Mouse (Mus musculus): ENCODE measurements around the gene Syne2. TPM values are rescaled to one million over a fixed set of nuclear protein-coding genes. Genes with fewer than 3 reads are reported as not detected.

The Syne2 gene
- polyA plus RNA-seq, 1 experiment from 2014 or later: 49.6 TPM

DNA sequence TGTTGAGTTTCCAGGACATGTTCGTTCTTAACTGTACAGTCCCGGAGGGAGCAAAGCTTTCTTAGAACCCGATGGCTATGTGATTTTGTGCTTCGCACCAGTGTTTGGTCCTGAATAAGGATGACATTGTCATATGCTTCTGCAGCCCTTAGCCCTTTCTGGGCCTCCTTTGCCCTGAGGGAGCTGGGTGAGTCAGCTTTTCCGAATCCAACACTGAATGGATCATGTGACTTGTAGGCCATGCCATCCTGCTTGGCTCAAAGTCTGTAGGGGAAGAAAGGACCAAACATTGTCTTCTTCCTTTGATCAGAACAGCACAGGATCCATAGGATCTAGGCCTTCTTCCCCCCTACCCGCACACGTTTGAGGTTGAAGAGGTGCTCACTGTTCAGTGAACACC is 79.9 kb downstream of the Syne2 start:
- no peak; the same call in 1 of the 2 replicates for ATAC-seq (ENCODE audit: extremely low read depth, insufficient number of reproducible peaks, low FRiP score, low TSS enrichment)
- Histone ChIP-seq H3K4me2 (no peak overlapping the region), H3K36me3 (peaks cover 86% of the 10 kb centered on the region)

DNA sequence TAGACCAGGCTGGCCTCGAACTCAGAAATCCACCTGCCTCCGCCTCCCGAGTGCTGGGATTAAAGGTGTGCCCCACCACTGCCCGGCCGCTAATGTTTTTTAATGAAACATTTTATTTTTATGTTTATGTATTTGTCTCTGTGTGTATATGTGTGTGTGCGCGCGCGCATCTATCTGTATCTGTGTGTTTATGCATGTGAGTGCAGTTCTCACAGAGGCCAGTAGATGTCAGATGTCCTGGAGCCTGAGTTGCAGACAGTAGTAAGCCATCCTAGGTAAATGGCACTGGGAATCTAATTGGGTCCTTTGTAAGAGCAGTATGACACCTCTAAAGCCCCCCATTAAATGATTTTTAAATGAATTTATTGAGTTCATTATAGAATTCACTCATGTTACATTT is 83.8 kb downstream of the Syne2 start:
- 94% methylated on average over 9 of the region's 9 CpGs for WGBS

More for the DNA sequence above, 79.9 kb downstream of the Syne2 start:
- H3K27ac ChIP-seq (replicated peaks): no peak overlapping the region
- whole genome bisulfite sequencing: 79% methylated on average over 7 of the region's 7 CpGs
- peaks cover 8% of the 10 kb centered on the region; the same call in 1 of the 2 replicates for H3K9me3 ChIP-seq
- H3K9ac ChIP-seq: no peak overlapping the region
- H3K27me3 ChIP-seq (replicated peaks): no peaks in the 10 kb centered on the region
- no peak overlapping the region for H3K4me3 ChIP-seq
- peaks cover 3% of the 10 kb centered on the region; the same call in 1 of the 2 replicates for H3K4me1 ChIP-seq

DNA sequence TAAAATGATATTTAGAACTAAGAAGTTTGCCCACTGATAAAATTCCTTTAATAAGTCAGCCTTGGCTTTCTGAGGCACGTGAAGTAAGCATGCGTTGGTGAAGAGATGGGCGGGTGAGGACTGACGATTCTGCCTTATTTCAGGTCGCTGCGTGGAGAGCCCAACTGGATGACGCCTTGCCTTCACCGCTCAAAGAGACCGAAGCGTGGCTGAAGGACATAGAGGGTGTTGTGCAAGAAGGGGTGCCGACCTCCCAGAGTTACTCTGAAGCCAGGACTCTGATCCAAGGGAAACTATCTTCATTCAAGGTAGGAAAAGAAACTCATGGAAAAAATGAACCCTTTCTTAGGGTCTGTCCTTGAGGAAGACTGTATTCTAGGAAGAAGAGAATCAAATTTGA is 86.1 kb downstream of the Syne2 start:
- Histone ChIP-seq H3K9me3 (peaks cover 8% of the 10 kb centered on the region; the same call in 1 of the 2 replicates), H3K4me1 (no peaks in the 10 kb centered on the region), H3K9ac (no peak overlapping the region), H3K27me3 (replicated peaks) (no peaks in the 10 kb centered on the region), H3K36me3 (peaks cover 74% of the 10 kb centered on the region), H3K4me3 (no peak overlapping the region), H3K4me2 (no peak overlapping the region), H3K27ac (replicated peaks) (no peak overlapping the region)
- WGBS: 86% methylated on average over 11 of the region's 11 CpGs
- ATAC-seq (ENCODE audit: extremely low read depth, insufficient number of reproducible peaks, low FRiP score, low TSS enrichment): no peak

More for the DNA sequence above, 83.8 kb downstream of the Syne2 start:
- H3K27ac ChIP-seq (replicated peaks): no peak overlapping the region
- H3K27me3 ChIP-seq (replicated peaks): no peaks in the 10 kb centered on the region
- H3K9ac ChIP-seq: no peak overlapping the region
- ATAC-seq (ENCODE audit: extremely low read depth, insufficient number of reproducible peaks, low FRiP score, low TSS enrichment): no peak
- peaks cover 8% of the 10 kb centered on the region; the same call in 1 of the 2 replicates for H3K9me3 ChIP-seq
- no peak overlapping the region for H3K4me3 ChIP-seq
- H3K36me3 ChIP-seq: peaks cover 77% of the 10 kb centered on the region
- H3K4me1 ChIP-seq: peaks cover 3% of the 10 kb centered on the region; the same call in 1 of the 2 replicates
- H3K4me2 ChIP-seq: no peak overlapping the region

DNA sequence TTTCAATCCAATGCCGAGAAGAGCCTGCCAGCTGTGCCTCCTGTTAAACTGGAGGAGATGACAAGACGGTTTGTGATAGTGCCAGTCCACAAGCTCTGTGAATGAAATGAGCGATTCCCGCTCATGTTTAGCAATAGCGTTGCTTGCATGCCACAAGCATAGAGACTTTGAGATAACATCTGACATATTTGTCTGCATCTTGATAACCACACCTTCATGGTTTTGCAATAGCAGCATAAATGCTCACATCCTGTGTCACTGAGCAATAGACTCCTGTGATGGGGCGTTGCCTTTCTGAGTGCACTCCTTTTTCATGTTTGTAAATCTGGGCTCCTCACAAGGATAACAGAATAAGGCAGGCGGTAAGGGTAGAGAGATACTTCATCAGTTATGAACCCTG is 87.4 kb downstream of the Syne2 start:
- Histone ChIP-seq H3K4me3 (no peak overlapping the region), H3K4me1 (no peaks in the 10 kb centered on the region), H3K4me2 (no peak overlapping the region), H3K36me3 (peaks cover 80% of the 10 kb centered on the region), H3K27me3 (replicated peaks) (no peaks in the 10 kb centered on the region), H3K9me3 (peaks cover 8% of the 10 kb centered on the region; the same call in 1 of the 2 replicates), H3K27ac (replicated peaks) (no peak overlapping the region), H3K9ac (no peak overlapping the region)
- 85% methylated on average over 7 of the region's 7 CpGs for WGBS
- no peak for ATAC-seq (ENCODE audit: extremely low read depth, insufficient number of reproducible peaks, low FRiP score, low TSS enrichment)

DNA sequence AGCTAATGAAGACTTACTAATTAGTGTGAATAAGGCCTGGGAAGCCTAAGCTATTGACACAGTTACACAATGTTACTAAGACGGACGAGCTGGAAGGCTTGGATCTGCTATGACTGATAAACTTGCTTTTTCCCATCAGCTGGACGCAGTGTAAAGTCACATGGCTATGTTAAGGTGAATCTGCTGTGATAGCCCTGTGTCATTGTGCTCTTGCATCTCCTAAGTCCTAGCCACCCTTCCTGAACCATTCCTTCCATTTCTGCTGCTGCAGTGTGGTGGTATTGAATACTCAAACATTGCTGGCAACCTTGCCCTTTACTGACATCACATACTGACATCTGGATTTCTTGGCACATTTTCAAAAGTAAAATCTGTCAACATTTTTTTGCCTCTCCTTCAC is 90.5 kb downstream of the Syne2 start:
- no peak overlapping the region for H3K9ac ChIP-seq
- no peaks in the 10 kb centered on the region for H3K27me3 ChIP-seq (replicated peaks)
- peaks cover 90% of the 10 kb centered on the region for H3K36me3 ChIP-seq
- no peak overlapping the region for H3K4me2 ChIP-seq
- ATAC-seq (ENCODE audit: extremely low read depth, insufficient number of reproducible peaks, low FRiP score, low TSS enrichment): no peak
- no peak overlapping the region for H3K4me3 ChIP-seq
- no peaks in the 10 kb centered on the region for H3K4me1 ChIP-seq
- no peak overlapping the region for H3K27ac ChIP-seq (replicated peaks)
- no peaks in the 10 kb centered on the region for H3K9me3 ChIP-seq
- WGBS: 68% methylated on average over 3 of the region's 3 CpGs

DNA sequence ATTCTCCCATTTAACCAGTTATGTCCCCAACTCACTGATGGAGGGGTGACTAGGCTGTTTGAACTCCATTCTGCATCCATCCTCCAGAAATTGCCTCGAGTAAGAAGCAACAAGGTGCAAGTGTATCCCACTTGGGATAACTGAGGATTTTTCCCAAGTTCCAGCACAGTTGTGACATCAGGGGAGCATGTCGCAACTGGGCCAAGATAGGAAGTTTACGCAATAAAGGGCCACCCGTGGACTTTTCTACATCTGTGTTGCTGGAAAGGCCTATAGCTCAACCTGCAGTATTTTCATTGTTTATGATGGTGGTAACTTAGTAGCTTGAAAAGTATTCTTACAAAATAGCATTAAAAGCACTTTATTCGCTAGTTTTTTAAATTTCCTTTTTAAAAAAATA is 97.8 kb downstream of the Syne2 start:
- no peak overlapping the region for H3K9ac ChIP-seq
- H3K4me3 ChIP-seq: no peak overlapping the region
- H3K9me3 ChIP-seq: no peaks in the 10 kb centered on the region
- no peak overlapping the region for H3K4me2 ChIP-seq
- no peak overlapping the region for H3K27ac ChIP-seq (replicated peaks)
- H3K36me3 ChIP-seq: peaks cover 80% of the 10 kb centered on the region
- no peaks in the 10 kb centered on the region for H3K27me3 ChIP-seq (replicated peaks)
- WGBS: 86% methylated on average over 5 of the region's 5 CpGs
- no peaks in the 10 kb centered on the region for H3K4me1 ChIP-seq
- ATAC-seq (ENCODE audit: extremely low read depth, insufficient number of reproducible peaks, low FRiP score, low TSS enrichment): no peak

DNA sequence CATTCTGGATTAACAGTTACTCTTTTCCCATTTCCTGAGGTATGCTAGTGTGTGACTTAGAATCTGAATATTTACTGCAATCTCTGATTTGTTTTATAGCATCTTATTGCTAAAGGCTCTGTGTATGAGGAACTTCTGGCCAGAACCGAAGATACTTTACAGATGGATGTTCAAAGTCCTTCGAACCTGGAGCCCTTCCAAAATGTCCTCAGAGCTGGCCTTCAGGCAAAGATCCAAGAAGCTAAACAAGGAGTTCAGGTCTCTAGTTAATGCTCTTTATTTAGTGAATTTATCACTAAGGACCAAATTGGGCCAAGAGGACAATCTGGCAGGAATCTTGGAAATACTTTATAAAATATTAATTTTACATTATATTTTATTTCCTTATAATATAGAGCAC is 100.5 kb downstream of the Syne2 start:
- ATAC-seq (ENCODE audit: extremely low read depth, insufficient number of reproducible peaks, low FRiP score, low TSS enrichment): no peak
- no peak overlapping the region for H3K9ac ChIP-seq
- H3K4me3 ChIP-seq: no peak overlapping the region
- WGBS: 71% methylated on average over 2 of the region's 2 CpGs
- peaks cover 77% of the 10 kb centered on the region for H3K36me3 ChIP-seq
- no peaks in the 10 kb centered on the region for H3K27me3 ChIP-seq (replicated peaks)
- peaks cover 9% of the 10 kb centered on the region for H3K4me1 ChIP-seq
- H3K4me2 ChIP-seq: no peak overlapping the region
- no peaks in the 10 kb centered on the region for H3K9me3 ChIP-seq
- H3K27ac ChIP-seq (replicated peaks): no peak overlapping the region

DNA sequence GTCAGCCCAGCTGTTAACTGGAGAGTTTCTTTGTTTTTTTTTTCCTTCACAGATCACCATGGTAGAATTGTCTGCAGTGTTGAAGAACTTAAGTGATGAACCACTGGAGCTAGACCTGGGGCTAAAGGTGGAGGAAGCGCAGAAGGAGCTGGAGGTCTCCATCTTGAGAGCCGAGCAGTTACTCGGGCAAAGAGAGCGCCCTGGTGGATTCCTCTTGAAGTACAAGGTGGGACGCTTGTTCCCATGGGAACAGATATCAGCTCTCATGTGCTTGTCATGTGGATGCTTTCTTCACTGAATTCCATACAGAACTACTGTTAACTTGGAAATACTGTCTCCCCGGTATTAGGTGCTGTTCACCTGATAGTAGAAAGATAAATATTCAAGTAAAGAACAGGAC is 101.0 kb downstream of the Syne2 start:
- 44% methylated on average over 6 of the region's 6 CpGs for WGBS
- no peak for ATAC-seq (ENCODE audit: extremely low read depth, insufficient number of reproducible peaks, low FRiP score, low TSS enrichment)
- no peak overlapping the region for H3K9ac ChIP-seq
- no peak overlapping the region for H3K4me3 ChIP-seq
- no peak overlapping the region for H3K4me2 ChIP-seq
- H3K27me3 ChIP-seq (replicated peaks): no peaks in the 10 kb centered on the region
- peaks cover 75% of the 10 kb centered on the region for H3K36me3 ChIP-seq
- no peaks in the 10 kb centered on the region for H3K9me3 ChIP-seq
- H3K27ac ChIP-seq (replicated peaks): no peak overlapping the region
- H3K4me1 ChIP-seq: peaks cover 9% of the 10 kb centered on the region

DNA sequence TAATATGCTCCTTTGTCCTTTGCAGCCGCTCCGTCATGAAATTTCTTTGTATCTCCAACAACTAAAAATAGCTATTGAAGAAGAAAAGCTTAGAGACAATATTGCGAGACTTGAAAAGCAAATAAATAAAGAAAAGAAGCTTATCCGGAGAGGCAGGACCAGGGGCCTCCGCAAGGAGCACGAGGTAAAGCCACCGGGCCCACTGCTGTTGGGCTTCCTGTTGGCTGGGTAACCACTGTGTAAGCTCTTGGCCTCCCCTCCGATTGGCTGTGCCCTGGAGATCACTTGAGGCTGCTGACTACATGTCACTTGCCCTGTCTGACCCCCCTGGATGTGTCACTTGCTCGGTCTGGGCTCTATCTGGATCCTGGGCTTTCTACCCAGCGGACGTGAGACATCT is 105.0 kb downstream of the Syne2 start:
- Histone ChIP-seq H3K9ac (no peak overlapping the region; the same call in 1 of the 2 replicates), H3K27ac (replicated peaks) (no peak overlapping the region), H3K27me3 (replicated peaks) (no peaks in the 10 kb centered on the region), H3K4me1 (peaks cover 9% of the 10 kb centered on the region), H3K4me2 (no peak overlapping the region), H3K36me3 (peaks cover 86% of the 10 kb centered on the region), H3K4me3 (no peak overlapping the region), H3K9me3 (no peaks in the 10 kb centered on the region)
- no peak for ATAC-seq (ENCODE audit: extremely low read depth, insufficient number of reproducible peaks, low FRiP score, low TSS enrichment)
- 51% methylated on average over 11 of the region's 11 CpGs for WGBS

DNA sequence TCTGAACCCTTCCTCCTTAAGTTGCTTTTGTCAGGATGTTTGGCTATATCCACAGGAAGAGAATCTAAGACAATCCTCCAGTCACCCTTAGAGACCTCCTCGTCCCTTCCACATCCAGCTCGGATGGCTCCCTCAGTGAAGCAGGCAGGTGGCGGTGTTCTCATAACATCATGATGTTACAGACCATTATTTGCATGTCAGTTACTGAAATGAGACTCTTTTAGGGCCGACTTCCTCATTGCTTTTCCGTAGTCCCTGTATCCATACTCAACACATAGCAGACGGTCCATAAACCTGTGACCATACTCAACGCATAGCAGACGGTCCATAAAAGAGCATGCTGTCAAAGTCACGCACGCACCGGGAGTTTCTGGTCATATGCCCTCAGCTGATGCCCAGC is 106.9 kb downstream of the Syne2 start:
- Histone ChIP-seq H3K36me3 (peaks cover 88% of the 10 kb centered on the region), H3K4me1 (peaks cover 9% of the 10 kb centered on the region), H3K4me3 (no peak overlapping the region), H3K9me3 (no peaks in the 10 kb centered on the region), H3K4me2 (no peak overlapping the region), H3K27me3 (replicated peaks) (no peaks in the 10 kb centered on the region), H3K9ac (no peak overlapping the region), H3K27ac (replicated peaks) (no peak overlapping the region)
- WGBS: 84% methylated on average over 11 of the region's 11 CpGs
- no peak for ATAC-seq (ENCODE audit: extremely low read depth, insufficient number of reproducible peaks, low FRiP score, low TSS enrichment)

DNA sequence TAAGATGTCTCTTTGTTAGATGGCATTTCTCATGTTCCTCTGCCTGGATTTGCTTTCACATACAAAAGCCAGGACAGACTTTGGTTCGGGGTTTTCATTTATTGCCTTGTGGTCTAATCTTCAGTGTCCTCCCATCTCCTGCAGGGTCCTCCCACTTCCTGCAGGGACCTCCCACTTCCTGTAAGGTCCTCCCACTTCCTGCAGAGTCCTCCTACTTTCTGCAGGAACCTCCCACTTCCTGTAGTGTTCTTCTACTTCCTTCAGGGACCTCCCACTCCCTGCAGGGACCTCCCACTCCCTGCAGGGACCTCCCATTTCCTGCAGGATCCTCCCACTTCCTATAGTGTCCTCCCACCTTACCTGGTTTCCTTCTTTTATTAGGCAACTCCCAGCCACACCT is 109.7 kb downstream of the Syne2 start:
- Histone ChIP-seq H3K36me3 (peaks cover 87% of the 10 kb centered on the region), H3K4me3 (no peak overlapping the region), H3K27ac (replicated peaks) (no peak overlapping the region), H3K9ac (no peak overlapping the region), H3K4me1 (peaks cover 5% of the 10 kb centered on the region), H3K4me2 (no peak overlapping the region), H3K9me3 (no peaks in the 10 kb centered on the region), H3K27me3 (replicated peaks) (no peaks in the 10 kb centered on the region)
- ATAC-seq (ENCODE audit: extremely low read depth, insufficient number of reproducible peaks, low FRiP score, low TSS enrichment): no peak
- WGBS: 69% methylated on average over 1 of the region's 1 CpGs

DNA sequence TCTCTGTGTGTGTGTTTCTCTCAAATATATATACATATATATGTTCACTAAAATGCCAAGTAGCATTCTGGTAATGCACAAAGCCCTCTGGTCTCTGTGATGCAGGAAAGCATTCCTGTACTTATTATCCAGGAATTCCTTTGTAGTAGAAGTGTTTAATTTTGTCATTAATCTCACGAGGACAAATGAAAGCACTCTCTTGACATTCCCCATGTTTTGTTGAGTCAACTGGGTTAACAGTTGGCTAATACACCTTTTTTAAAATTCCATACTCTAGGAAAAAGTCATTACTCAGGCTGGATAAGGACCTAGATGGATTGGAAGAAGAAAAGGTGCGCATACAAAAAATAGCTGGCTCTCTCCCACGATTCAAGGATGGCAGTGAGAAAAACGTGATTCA is 115.6 kb downstream of the Syne2 start:
- H3K27me3 ChIP-seq (replicated peaks): no peaks in the 10 kb centered on the region
- H3K4me3 ChIP-seq: no peak overlapping the region
- no peaks in the 10 kb centered on the region for H3K9me3 ChIP-seq
- H3K4me1 ChIP-seq: no peaks in the 10 kb centered on the region
- H3K36me3 ChIP-seq: peaks cover 83% of the 10 kb centered on the region
- H3K9ac ChIP-seq: no peak overlapping the region
- H3K27ac ChIP-seq (replicated peaks): no peak overlapping the region
- no peak for ATAC-seq (ENCODE audit: extremely low read depth, insufficient number of reproducible peaks, low FRiP score, low TSS enrichment)
- no peak overlapping the region for H3K4me2 ChIP-seq
- WGBS: 74% methylated on average over 4 of the region's 4 CpGs

Measured in heart, embryonic 13.5 days (tissue).